19 mouse cellular contexts compared by ENCODE assay signal in genomic region chr13:40928192-40928898, GRCm38 (mm10).
DNase-seq lines count a peak whose midpoint lies in the region; ATAC-seq and TF ChIP-seq lines count a peak whose summit lies in the region.
"Had no signal": no experiment of that assay in that cellular context is flagged by ENCODE, and none has a peak within 500 bp of the region (broad histone marks: within the 10 kb centered on the region; RNA-seq: fewer than 3 reads in every experiment).

No protein-coding gene starts in this region.

- no peak for ATAC-seq in heart, embryonic 16.5 days (replicated peaks; ENCODE audit: extremely low read depth, insufficient read depth, low FRiP score)
- ATAC-seq in lung, embryonic 16.5 days (ENCODE audit: low read depth), result no peak
- ATAC-seq in intestine, postnatal 0 days, result peak; percentile 39; the same call in 1 of the 2 replicates
- no peak for ATAC-seq in liver, embryonic 12.5 days
- ATAC-seq: forebrain, embryonic 13.5 days had no signal

- peaks cover 5% of the 10 kb centered on the region; the same call in 1 of the 2 replicates for H3K4me1 ChIP-seq in heart, embryonic 16.5 days (ENCODE audit: control insufficient read depth, insufficient read depth, low read length)
- peaks cover 5% of the 10 kb centered on the region for H3K4me1 ChIP-seq in lung, embryonic 16.5 days (replicated peaks; ENCODE audit: control insufficient read depth, insufficient read depth, low read length)
- no peaks in the 10 kb centered on the region for H3K4me1 ChIP-seq in intestine, postnatal 0 days (replicated peaks; ENCODE audit: control insufficient read depth, insufficient read depth, low read length)
- H3K4me1 ChIP-seq in liver, embryonic 12.5 days, result 0 out of 2 replicates have a peak, but pooled peaks cover 3% of the 10 kb centered on the region
- H3K4me1 ChIP-seq: forebrain, embryonic 13.5 days; midbrain, embryonic 10.5 days; neural tube, embryonic 13.5 days had no signal

- H3K27me3 ChIP-seq in heart, embryonic 16.5 days (ENCODE audit: control insufficient read depth, insufficient read depth, low read length), result no peaks in the 10 kb centered on the region
- no peaks in the 10 kb centered on the region for H3K27me3 ChIP-seq in lung, embryonic 16.5 days (ENCODE audit: control insufficient read depth, insufficient read depth, low read depth, low read length)
- H3K27me3 ChIP-seq in intestine, postnatal 0 days (replicated peaks; ENCODE audit: control insufficient read depth, insufficient read depth, low read length), result no peaks in the 10 kb centered on the region
- H3K27me3 ChIP-seq in liver, embryonic 12.5 days (replicated peaks), result peaks cover under 1% of the 10 kb centered on the region; the same call in 1 of the 2 replicates
- H3K27me3 ChIP-seq: forebrain, embryonic 13.5 days; heart, embryonic 13.5 days; hindbrain, embryonic 12.5 days; neural tube, embryonic 13.5 days had no signal

- 65% methylated on average over 9 of the region's 9 CpGs for WGBS in heart, embryonic 16.5 days
- WGBS in lung, embryonic 16.5 days, result 61% methylated on average over 9 of the region's 9 CpGs
- 45% methylated on average over 9 of the region's 9 CpGs for WGBS in intestine, postnatal 0 days
- 69% methylated on average over 9 of the region's 9 CpGs for WGBS in liver, embryonic 12.5 days (ENCODE audit: insufficient replicate concordance)

- H3K36me3 ChIP-seq in heart, embryonic 16.5 days (ENCODE audit: control insufficient read depth, insufficient read depth), result no peaks in the 10 kb centered on the region
- no peaks in the 10 kb centered on the region for H3K36me3 ChIP-seq in lung, embryonic 16.5 days (ENCODE audit: control insufficient read depth, insufficient read depth, low read length)
- no peaks in the 10 kb centered on the region for H3K36me3 ChIP-seq in intestine, postnatal 0 days (ENCODE audit: control insufficient read depth, insufficient read depth)
- H3K36me3 ChIP-seq in liver, embryonic 12.5 days, result no peaks in the 10 kb centered on the region
- H3K36me3 ChIP-seq: heart, embryonic 13.5 days; hindbrain, embryonic 12.5 days; midbrain, embryonic 10.5 days; neural tube, embryonic 13.5 days had no signal

- H3K9me3 ChIP-seq in heart, embryonic 16.5 days (replicated peaks; ENCODE audit: control insufficient read depth, low read length), result no peaks in the 10 kb centered on the region
- H3K9me3 ChIP-seq in lung, embryonic 16.5 days (ENCODE audit: control insufficient read depth, low read length), result no peaks in the 10 kb centered on the region
- H3K9me3 ChIP-seq in intestine, postnatal 0 days (ENCODE audit: control insufficient read depth), result no peaks in the 10 kb centered on the region
- no peaks in the 10 kb centered on the region for H3K9me3 ChIP-seq in liver, embryonic 12.5 days (replicated peaks)
- H3K9me3 ChIP-seq: forebrain, embryonic 13.5 days; heart, embryonic 13.5 days; hindbrain, embryonic 12.5 days; midbrain, embryonic 10.5 days; neural tube, embryonic 13.5 days had no signal

- peak overlapping the region; percentile 9; the same call in 1 of the 2 replicates for H3K9ac ChIP-seq in heart, embryonic 16.5 days (ENCODE audit: low read length)
- H3K9ac ChIP-seq in lung, embryonic 16.5 days (ENCODE audit: low read length), result peak overlapping the region; percentile 20; the same call in 1 of the 2 replicates
- H3K9ac ChIP-seq in intestine, postnatal 0 days (ENCODE audit: low read depth, low read length), result 0 out of 2 replicates have a peak overlapping the region, but pooled peaks have one; percentile 17
- no peak overlapping the region for H3K9ac ChIP-seq in liver, embryonic 12.5 days
- H3K9ac ChIP-seq: forebrain, embryonic 13.5 days; heart, embryonic 13.5 days; hindbrain, embryonic 12.5 days; neural tube, embryonic 13.5 days had no signal

- H3K4me2 ChIP-seq in heart, embryonic 16.5 days (ENCODE audit: low read depth, low read length), result no peak overlapping the region
- no peak overlapping the region for H3K4me2 ChIP-seq in lung, embryonic 16.5 days (ENCODE audit: low read depth, low read length)
- H3K4me2 ChIP-seq in intestine, postnatal 0 days (replicated peaks; ENCODE audit: low read depth), result peak overlapping the region; percentile 30; the same call in 1 of the 2 replicates
- H3K4me2 ChIP-seq in liver, embryonic 12.5 days, result no peak overlapping the region
- H3K4me2 ChIP-seq: forebrain, embryonic 13.5 days; heart, embryonic 13.5 days; hindbrain, embryonic 12.5 days; neural tube, embryonic 13.5 days had no signal

- no peak for DNase-seq in heart, postnatal 10 days
- no peak for DNase-seq in lung, postnatal 4 days
- DNase-seq in telencephalon, adult 2 months (ENCODE audit: low read depth, low spot score), result peak; percentile 64
- DNase-seq: cerebellum, adult 18-20 months; gastrocnemius, postnatal 36 days; kidney, adult 18-20 months; lung, postnatal 10 days; retina, postnatal 1 day; spleen, adult 18-20 months had no signal

- intact Hi-C loops in heart, postnatal 10 days (cut with DNase I), result no loop called here

- H3K4me3 ChIP-seq in heart, embryonic 16.5 days (ENCODE audit: low read length), result no peak overlapping the region
- no peak overlapping the region for H3K4me3 ChIP-seq in lung, embryonic 16.5 days (ENCODE audit: low read length)
- no peak overlapping the region for H3K4me3 ChIP-seq in intestine, postnatal 0 days (ENCODE audit: low read depth, low read length)
- no peak overlapping the region for H3K4me3 ChIP-seq in liver, embryonic 12.5 days
- H3K4me3 ChIP-seq: forebrain, embryonic 13.5 days; heart, embryonic 13.5 days; hindbrain, embryonic 12.5 days; layer of hippocampus, adult 2 months; midbrain, embryonic 10.5 days; neural tube, embryonic 13.5 days had no signal

- no peak for TF ChIP-seq CTCF in intestine, postnatal 0 days (IDR thresholded peaks at IDR 0.05; ENCODE audit: low read depth)

- peak overlapping the region; percentile 27; the same call in 1 of the 2 replicates for H3K27ac ChIP-seq in heart, embryonic 16.5 days (ENCODE audit: low read length)
- peak overlapping the region; percentile 86 for H3K27ac ChIP-seq in lung, embryonic 16.5 days (ENCODE audit: low read length)
- peak overlapping the region; percentile 29; the same call in 1 of the 2 replicates for H3K27ac ChIP-seq in intestine, postnatal 0 days (ENCODE audit: low read depth, low read length)
- H3K27ac ChIP-seq in liver, embryonic 12.5 days, result no peak overlapping the region
- H3K27ac ChIP-seq: forebrain, embryonic 13.5 days; heart, embryonic 13.5 days; hindbrain, embryonic 12.5 days; layer of hippocampus, adult 2 months; midbrain, embryonic 10.5 days; neural tube, embryonic 13.5 days had no signal
